Mouse (Mus musculus): Measurements from ENCODE around the gene Vmn2r8. TPM values are rescaled to one million over a fixed set of nuclear protein-coding genes. Genes with fewer than 3 reads are reported as not detected.

Gene Vmn2r8
- polyA plus RNA-seq, 1 experiment from 2014 or later: not detected

- Histone ChIP-seq H3K9me3 (ENCODE audit: control insufficient read depth) (no peaks in the 10 kb centered on the region), H3K9ac (ENCODE audit: low read depth, low read length) (no peak overlapping the region), H3K27me3 (replicated peaks; ENCODE audit: control insufficient read depth, insufficient read depth, low read length) (no peaks in the 10 kb centered on the region), H3K4me1 (replicated peaks; ENCODE audit: control insufficient read depth, insufficient read depth, low read length) (0 out of 2 replicates have a peak, but pooled peaks cover 4% of the 10 kb centered on the region), H3K36me3 (ENCODE audit: control insufficient read depth, insufficient read depth) (no peaks in the 10 kb centered on the region), H3K4me2 (replicated peaks; ENCODE audit: low read depth) (no peak overlapping the region), H3K27ac (ENCODE audit: low read depth, low read length) (no peak overlapping the region), H3K4me3 (ENCODE audit: low read depth, low read length) (no peak overlapping the region)
- ATAC-seq: peak; percentile 71
- TF ChIP-seq CTCF (IDR thresholded peaks at IDR 0.05; ENCODE audit: low read depth): no peak
- 52% methylated on average over 3 of the region's 3 CpGs for WGBS
These were observed 64.0 kb downstream of the Vmn2r8 start for GRCm38 (mm10) chr5:108744629-108745028.

DNA sequence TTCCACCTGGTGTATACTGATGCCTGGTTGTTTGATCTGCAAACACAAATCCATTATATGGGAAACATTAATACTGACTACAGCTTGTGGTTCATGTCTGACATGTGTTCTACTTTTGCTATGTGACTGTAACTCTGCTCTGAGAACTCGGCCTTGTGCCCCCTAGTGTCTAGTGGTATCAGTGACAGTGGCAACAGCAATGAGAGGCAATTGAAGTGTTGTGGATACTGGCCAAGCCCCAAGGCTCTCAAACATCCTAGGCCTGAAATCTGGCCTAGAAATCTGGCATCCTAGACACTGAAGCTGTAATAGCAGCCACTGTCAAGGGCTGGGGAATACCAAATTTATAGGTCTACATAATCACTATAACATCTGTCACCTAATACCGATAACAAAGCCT is 64.8 kb downstream of the Vmn2r8 start:
- 60% methylated on average over 2 of the region's 2 CpGs for WGBS
- no peaks in the 10 kb centered on the region for H3K36me3 ChIP-seq (ENCODE audit: control insufficient read depth, insufficient read depth)
- H3K4me3 ChIP-seq (ENCODE audit: low read depth, low read length): no peak overlapping the region
- no peak overlapping the region for H3K27ac ChIP-seq (ENCODE audit: low read depth, low read length)
- 0 out of 2 replicates have a peak, but pooled peaks cover 4% of the 10 kb centered on the region for H3K4me1 ChIP-seq (replicated peaks; ENCODE audit: control insufficient read depth, insufficient read depth, low read length)
- no peak overlapping the region for H3K4me2 ChIP-seq (replicated peaks; ENCODE audit: low read depth)
- no peaks in the 10 kb centered on the region for H3K9me3 ChIP-seq (ENCODE audit: control insufficient read depth)
- no peak for ATAC-seq
- no peak overlapping the region for H3K9ac ChIP-seq (ENCODE audit: low read depth, low read length)
- H3K27me3 ChIP-seq (replicated peaks; ENCODE audit: control insufficient read depth, insufficient read depth, low read length): no peaks in the 10 kb centered on the region
- TF ChIP-seq CTCF (IDR thresholded peaks at IDR 0.05; ENCODE audit: low read depth): peak; percentile 62

GRCm38 (mm10) chr5:108742596-108742995 is 66.1 kb downstream of the Vmn2r8 start:
- 0 out of 2 replicates have a peak, but pooled peaks cover 4% of the 10 kb centered on the region for H3K4me1 ChIP-seq (replicated peaks; ENCODE audit: control insufficient read depth, insufficient read depth, low read length)
- H3K4me3 ChIP-seq (ENCODE audit: low read depth, low read length): no peak overlapping the region
- no peaks in the 10 kb centered on the region for H3K36me3 ChIP-seq (ENCODE audit: control insufficient read depth, insufficient read depth)
- TF ChIP-seq CTCF (IDR thresholded peaks at IDR 0.05; ENCODE audit: low read depth): no peak
- no peaks in the 10 kb centered on the region for H3K9me3 ChIP-seq (ENCODE audit: control insufficient read depth)
- H3K9ac ChIP-seq (ENCODE audit: low read depth, low read length): no peak overlapping the region
- no peak for ATAC-seq
- H3K27ac ChIP-seq (ENCODE audit: low read depth, low read length): no peak overlapping the region
- no peaks in the 10 kb centered on the region for H3K27me3 ChIP-seq (replicated peaks; ENCODE audit: control insufficient read depth, insufficient read depth, low read length)
- no peak overlapping the region for H3K4me2 ChIP-seq (replicated peaks; ENCODE audit: low read depth)
- WGBS: 84% methylated on average over 2 of the region's 2 CpGs

- no peaks in the 10 kb centered on the region for H3K27me3 ChIP-seq (replicated peaks; ENCODE audit: control insufficient read depth, insufficient read depth, low read length)
- H3K27ac ChIP-seq (ENCODE audit: low read depth, low read length): no peak overlapping the region
- H3K9ac ChIP-seq (ENCODE audit: low read depth, low read length): no peak overlapping the region
- no peak for TF ChIP-seq CTCF (IDR thresholded peaks at IDR 0.05; ENCODE audit: low read depth)
- H3K4me2 ChIP-seq (replicated peaks; ENCODE audit: low read depth): no peak overlapping the region
- no peaks in the 10 kb centered on the region for H3K36me3 ChIP-seq (ENCODE audit: control insufficient read depth, insufficient read depth)
- H3K4me3 ChIP-seq (ENCODE audit: low read depth, low read length): no peak overlapping the region
- 0 out of 2 replicates have a peak, but pooled peaks cover 4% of the 10 kb centered on the region for H3K4me1 ChIP-seq (replicated peaks; ENCODE audit: control insufficient read depth, insufficient read depth, low read length)
- 74% methylated on average over 2 of the region's 2 CpGs for WGBS
- no peak for ATAC-seq
- no peaks in the 10 kb centered on the region for H3K9me3 ChIP-seq (ENCODE audit: control insufficient read depth)
These were observed 66.8 kb downstream of the Vmn2r8 start for GRCm38 (mm10) chr5:108741844-108742243.

Other genes with a start within 250 kb of the Vmn2r8 start
- gene Gak, start 179.1 kb downstream of the Vmn2r8 start, polyA plus RNA-seq (2015; fragmentation: Nextera tagmentation; extraction: Ambion mirVana): 61.2 and 65.7 TPM in 2 replicates
- gene Tmem175, start 179.1 kb downstream of the Vmn2r8 start, polyA plus RNA-seq (2015; fragmentation: Nextera tagmentation; extraction: Ambion mirVana): 19.4 and 19.5 TPM in 2 replicates
- gene Idua, start 148.5 kb downstream of the Vmn2r8 start, polyA plus RNA-seq (2015; fragmentation: Nextera tagmentation; extraction: Ambion mirVana): 4.8 and 5.8 TPM in 2 replicates
- 10.3 and 13.6 TPM in 2 replicates for gene Dgkq, start 139.2 kb downstream of the Vmn2r8 start, polyA plus RNA-seq (2015; fragmentation: Nextera tagmentation; extraction: Ambion mirVana)
- gene Slc26a1, start 133.3 kb downstream of the Vmn2r8 start, polyA plus RNA-seq (2015; fragmentation: Nextera tagmentation; extraction: Ambion mirVana): 1.9 and 2.1 TPM in 2 replicates
- 14.8 and 14.9 TPM in 2 replicates for gene Fgfrl1, start 116.5 kb downstream of the Vmn2r8 start, polyA plus RNA-seq (2015; fragmentation: Nextera tagmentation; extraction: Ambion mirVana)
- 0.71 and 1.2 TPM in 2 replicates for gene Rnf212, start 33.9 kb downstream of the Vmn2r8 start, polyA plus RNA-seq (2015; fragmentation: Nextera tagmentation; extraction: Ambion mirVana)
- 0.26 TPM in 1 of 2 replicates, not detected in the other for gene Tmed11, start 13.5 kb downstream of the Vmn2r8 start, polyA plus RNA-seq (2015; fragmentation: Nextera tagmentation; extraction: Ambion mirVana)
- gene Vmn2r9, start 43.8 kb upstream of the Vmn2r8 start, polyA plus RNA-seq (2015; fragmentation: Nextera tagmentation; extraction: Ambion mirVana): not detected in 2 replicates
- not detected in 2 replicates for gene Vmn2r10, start 197.7 kb upstream of the Vmn2r8 start, polyA plus RNA-seq (2015; fragmentation: Nextera tagmentation; extraction: Ambion mirVana)